Mouse (Mus musculus) liver (tissue): Measurements from ENCODE around the gene Pax7.

Experiments
- DNase-seq: peaks from one replicate; pipeline ENCODE4 v3.0.0-alpha.2; 2020; ENCODE audit warnings: mixed read lengths

The Pax7 gene

GRCm38 (mm10) chr4:139747190-139747936 is 86.0 kb downstream of the Pax7 start:
- peak; percentile 20 for DNase-seq

- DNase-seq: no peak
These were observed 87.2 kb downstream of the Pax7 start for GRCm38 (mm10) chr4:139746177-139746576.

- no peak for DNase-seq
These were observed 88.4 kb downstream of the Pax7 start for GRCm38 (mm10) chr4:139744765-139745395.

- no peak for DNase-seq
These were observed 89.7 kb downstream of the Pax7 start for GRCm38 (mm10) chr4:139743626-139744025.

GRCm38 (mm10) chr4:139737035-139737434 is 96.3 kb downstream of the Pax7 start:
- no peak for DNase-seq

GRCm38 (mm10) chr4:139727101-139727500 is 106.2 kb downstream of the Pax7 start:
- DNase-seq: no peak

GRCm38 (mm10) chr4:139725421-139725820 is 107.9 kb downstream of the Pax7 start:
- no peak for DNase-seq

- no peak for DNase-seq
These were observed 109.0 kb downstream of the Pax7 start for GRCm38 (mm10) chr4:139724296-139724695.

- DNase-seq: no peak
These were observed 114.3 kb downstream of the Pax7 start for GRCm38 (mm10) chr4:139718978-139719377.

GRCm38 (mm10) chr4:139716477-139717169 is 116.7 kb downstream of the Pax7 start:
- no peak for DNase-seq

GRCm38 (mm10) chr4:139715241-139715932 is 117.9 kb downstream of the Pax7 start:
- DNase-seq: no peak

GRCm38 (mm10) chr4:139710467-139711334 is 122.6 kb downstream of the Pax7 start:
- DNase-seq: no peak

- DNase-seq: no peak
These were observed 127.3 kb downstream of the Pax7 start for GRCm38 (mm10) chr4:139705986-139706385.

GRCm38 (mm10) chr4:139703468-139703867 is 129.9 kb downstream of the Pax7 start:
- DNase-seq: peak; percentile 10

GRCm38 (mm10) chr4:139702914-139703313 is 130.4 kb downstream of the Pax7 start:
- DNase-seq: no peak

GRCm38 (mm10) chr4:139698602-139699001 is 134.7 kb downstream of the Pax7 start:
- DNase-seq: no peak

- DNase-seq: no peak
These were observed 135.6 kb downstream of the Pax7 start for GRCm38 (mm10) chr4:139697755-139698154.

- no peak for DNase-seq
These were observed 140.0 kb downstream of the Pax7 start for GRCm38 (mm10) chr4:139693315-139693714.

GRCm38 (mm10) chr4:139689627-139690269 is 143.6 kb downstream of the Pax7 start:
- no peak for DNase-seq

- no peak for DNase-seq
These were observed 145.3 kb downstream of the Pax7 start for GRCm38 (mm10) chr4:139688058-139688457.
